Mouse (Mus musculus): ENCODE measurements at regions not wholly inside any gene's neighbourhood (a gene's known extent, or its start where the extent isn't known, plus 50 kb on each side); places are given as distances from the start of the nearest gene placed in this dataset.

- in situ Hi-C loops (cut with MboI; ENCODE audit: low pct_ligation_motif_present, low pct_unique_long_range_greater_than_20kb, low sequenced_read_pairs) (no loop called here), dilution Hi-C loops (cut with MboI; ENCODE audit: extremely low pct_ligation_motif_present, extremely low pct_unique_long_range_greater_than_20kb, low sequenced_read_pairs) (no loop called here)
- no peak overlapping the region for H3K9ac ChIP-seq (ENCODE audit: insufficient read depth, low read depth)
- no peaks in the 10 kb centered on the region for H3K4me1 ChIP-seq (ENCODE audit: control insufficient read depth in 1 of 2, insufficient read depth in 2 of 2)
- no peaks in the 10 kb centered on the region for H3K36me3 ChIP-seq (replicated peaks in 1 of 2; ENCODE audit: control insufficient read depth in 1 of 2, insufficient read depth in 1 of 2, low read length in 1 of 2)
- no peak overlapping the region for H3K4me3 ChIP-seq (replicated peaks in 1 of 3; ENCODE audit: low read depth in 2 of 3, low read length in 2 of 3, poor library complexity in 1 of 3)
- TF ChIP-seq BHLHE40 (IDR thresholded peaks at IDR 0.05; ENCODE audit: low read depth, low read length) = no peak
- no peaks in the 10 kb centered on the region for H3K9me3 ChIP-seq (replicated peaks; ENCODE audit: low read length)
- H3K4me2 ChIP-seq (ENCODE audit: insufficient read depth, low read depth, poor library complexity, severe bottlenecking) = no peak overlapping the region
- no peak overlapping the region for H3K27ac ChIP-seq (ENCODE audit: insufficient read depth, low read depth)
- H3K79me2 ChIP-seq (replicated peaks; ENCODE audit: control insufficient read depth, extremely low read depth, insufficient read depth, poor library complexity, severe bottlenecking) = no peaks in the 10 kb centered on the region
- DNase-seq (ENCODE audit: extremely low read depth) = no peak
- H3K27me3 ChIP-seq (replicated peaks) = no peaks in the 10 kb centered on the region
These were observed 252.6 kb upstream of the Smlr1 start for GRCm38 (mm10) chr10:25788660-25789059.

- Histone ChIP-seq H3K4me2 (ENCODE audit: insufficient read depth, low read depth, poor library complexity, severe bottlenecking) (no peak overlapping the region), H3K4me1 (ENCODE audit: control insufficient read depth in 1 of 2, insufficient read depth in 2 of 2) (no peaks in the 10 kb centered on the region), H3K27ac (ENCODE audit: insufficient read depth, low read depth) (no peak overlapping the region), H3K9ac (ENCODE audit: insufficient read depth, low read depth) (no peak overlapping the region), H3K4me3 (replicated peaks in 1 of 3; ENCODE audit: low read depth in 2 of 3, low read length in 2 of 3, poor library complexity in 1 of 3) (no peak overlapping the region), H3K79me2 (replicated peaks; ENCODE audit: control insufficient read depth, extremely low read depth, insufficient read depth, poor library complexity, severe bottlenecking) (no peaks in the 10 kb centered on the region), H3K36me3 (replicated peaks in 1 of 2; ENCODE audit: control insufficient read depth in 1 of 2, insufficient read depth in 1 of 2, low read length in 1 of 2) (no peaks in the 10 kb centered on the region), H3K27me3 (replicated peaks) (no peaks in the 10 kb centered on the region), H3K9me3 (replicated peaks; ENCODE audit: low read length) (no peaks in the 10 kb centered on the region)
- DNase-seq (ENCODE audit: extremely low read depth) = no peak
- dilution Hi-C loops (cut with MboI; ENCODE audit: extremely low pct_ligation_motif_present, extremely low pct_unique_long_range_greater_than_20kb, low sequenced_read_pairs) = no loop called here
- in situ Hi-C loops (cut with MboI; ENCODE audit: low pct_ligation_motif_present, low pct_unique_long_range_greater_than_20kb, low sequenced_read_pairs) = no loop called here
- no peak for TF ChIP-seq ETS1 (conservative IDR thresholded peaks at IDR 0.05; ENCODE audit: low read depth, low read length)
- TF ChIP-seq RCOR1 (conservative IDR thresholded peaks at IDR 0.05; ENCODE audit: low read depth, low read length) = no peak
- TF ChIP-seq CHD1 (IDR thresholded peaks at IDR 0.05; ENCODE audit: low read depth, low read length) = no peak
- no peak for TF ChIP-seq MXI1 (IDR thresholded peaks at IDR 0.05; ENCODE audit: low read depth, low read length)
- no peak for TF ChIP-seq ZC3H11A (IDR thresholded peaks at IDR 0.05; ENCODE audit: low read depth, low read length)
- no peak for TF ChIP-seq POLR2A (IDR thresholded peaks at IDR 0.05; ENCODE audit: low read depth, low read length)
- no peak for TF ChIP-seq MYC (IDR thresholded peaks at IDR 0.05; ENCODE audit: low read depth, low read length)
- TF ChIP-seq IRF4 (IDR thresholded peaks at IDR 0.05; ENCODE audit: low read depth, low read length) = no peak
- no peak for TF ChIP-seq POLR2AphosphoS2 (IDR thresholded peaks at IDR 0.05; ENCODE audit: low read depth, low read length)
- TF ChIP-seq TBP (conservative IDR thresholded peaks at IDR 0.05; ENCODE audit: low read depth, low read length) = no peak
- no peak for TF ChIP-seq MAFK (IDR thresholded peaks at IDR 0.05; ENCODE audit: insufficient replicate concordance, low read length)
- no peak for TF ChIP-seq CTCF (conservative IDR thresholded peaks at IDR 0.05 in 1 of 2, IDR thresholded peaks at IDR 0.05 in 1 of 2; ENCODE audit: low read depth in 2 of 2, low read length in 2 of 2)
- no peak for TF ChIP-seq NRF1 (IDR thresholded peaks at IDR 0.05; ENCODE audit: low read depth, low read length)
- TF ChIP-seq USF1 (IDR thresholded peaks at IDR 0.05; ENCODE audit: low read depth, low read length) = no peak
- no peak for TF ChIP-seq MEF2A (IDR thresholded peaks at IDR 0.05; ENCODE audit: borderline replicate concordance, low read depth, low read length)
- no peak for TF ChIP-seq GABPA (IDR thresholded peaks at IDR 0.05; ENCODE audit: insufficient replicate concordance, low read depth, low read length)
- no peak for TF ChIP-seq KAT2A (IDR thresholded peaks at IDR 0.05; ENCODE audit: insufficient replicate concordance, low read length)
- no peak for TF ChIP-seq JUN (IDR thresholded peaks at IDR 0.05; ENCODE audit: insufficient read depth, low read depth, low read length)
- no peak for TF ChIP-seq SMC3 (IDR thresholded peaks at IDR 0.05; ENCODE audit: low read depth, low read length)
These were observed 251.9 kb upstream of the Smlr1 start for GRCm38 (mm10) chr10:25788004-25788403.
